Mouse (Mus musculus): ENCODE measurements at regions not wholly inside any gene's neighbourhood (a gene's known extent, or its start where the extent isn't known, plus 50 kb on each side); places are given as distances from the start of the nearest gene placed in this dataset.

- no peaks in the 10 kb centered on the region for H3K9me3 ChIP-seq (replicated peaks)
- no peak for ATAC-seq (ENCODE audit: low FRiP score)
- H3K27ac ChIP-seq (replicated peaks), result no peak overlapping the region
- H3K36me3 ChIP-seq, result no peaks in the 10 kb centered on the region
- no peak overlapping the region for H3K4me3 ChIP-seq (replicated peaks)
- WGBS, result 85% methylated on average over 4 of the region's 4 CpGs
- H3K27me3 ChIP-seq (replicated peaks), result no peaks in the 10 kb centered on the region
- H3K4me2 ChIP-seq, result no peak overlapping the region
- H3K9ac ChIP-seq (replicated peaks), result no peak overlapping the region
- no peaks in the 10 kb centered on the region for H3K4me1 ChIP-seq
These were observed 117.8 kb downstream of the Utp6 start for GRCm38 (mm10) chr11:79844436-79844835.

DNA sequence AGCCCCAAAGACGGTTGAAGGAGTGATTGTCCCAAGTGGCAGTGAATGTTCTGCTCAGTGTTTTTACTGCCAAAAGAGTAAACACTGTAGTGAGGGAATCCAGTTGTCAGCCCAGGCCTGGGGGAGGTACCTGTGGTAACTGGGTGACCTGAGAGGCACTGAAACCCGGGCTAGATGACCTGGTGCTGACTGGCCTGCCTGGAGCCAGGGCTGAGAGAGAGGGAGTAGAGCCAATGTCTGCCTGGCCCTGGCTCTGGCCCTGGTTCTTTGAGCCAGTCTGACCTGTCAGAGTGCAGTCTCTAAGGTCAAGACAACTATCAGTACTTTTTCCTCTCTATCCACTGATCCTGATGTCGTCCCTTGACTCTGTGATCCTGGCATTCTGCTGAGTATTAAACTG, 119.2 kb downstream of the Utp6 start:
- H3K27ac ChIP-seq (replicated peaks), result no peak overlapping the region
- H3K9me3 ChIP-seq (replicated peaks), result no peaks in the 10 kb centered on the region
- no peaks in the 10 kb centered on the region for H3K27me3 ChIP-seq (replicated peaks)
- ATAC-seq (ENCODE audit: low FRiP score), result no peak
- H3K4me3 ChIP-seq (replicated peaks), result no peak overlapping the region
- H3K4me2 ChIP-seq, result no peak overlapping the region
- no peaks in the 10 kb centered on the region for H3K36me3 ChIP-seq
- WGBS, result 66% methylated on average over 3 of the region's 3 CpGs
- H3K9ac ChIP-seq (replicated peaks), result no peak overlapping the region
- H3K4me1 ChIP-seq, result no peaks in the 10 kb centered on the region

DNA sequence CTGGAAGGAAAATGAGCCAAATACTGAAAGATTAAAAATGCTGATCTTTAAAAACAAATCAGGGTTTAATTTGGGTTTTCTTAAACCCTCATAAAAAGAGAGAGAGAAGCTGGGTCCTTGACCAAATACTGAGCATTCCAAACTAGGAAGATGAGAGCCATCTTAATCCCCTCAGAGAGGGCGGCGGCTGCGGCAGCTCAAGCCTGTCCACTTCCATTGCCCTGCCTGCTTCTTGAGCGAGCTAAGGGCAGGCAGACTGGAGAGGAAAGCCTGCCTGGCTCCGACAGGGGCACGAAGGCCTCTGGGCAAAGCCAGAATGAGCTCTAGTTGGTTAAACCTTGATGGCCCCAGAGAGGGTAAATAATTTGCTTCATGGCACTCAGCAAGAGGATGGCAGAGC, 122.2 kb downstream of the Utp6 start:
- ATAC-seq (ENCODE audit: low FRiP score), result no peak
- Histone ChIP-seq H3K4me1 (no peaks in the 10 kb centered on the region), H3K9me3 (replicated peaks) (no peaks in the 10 kb centered on the region), H3K4me3 (replicated peaks) (no peak overlapping the region), H3K9ac (replicated peaks) (no peak overlapping the region), H3K27ac (replicated peaks) (no peak overlapping the region), H3K36me3 (no peaks in the 10 kb centered on the region), H3K27me3 (replicated peaks) (no peaks in the 10 kb centered on the region), H3K4me2 (no peak overlapping the region)
- 92% methylated on average over 6 of the region's 6 CpGs for WGBS

DNA sequence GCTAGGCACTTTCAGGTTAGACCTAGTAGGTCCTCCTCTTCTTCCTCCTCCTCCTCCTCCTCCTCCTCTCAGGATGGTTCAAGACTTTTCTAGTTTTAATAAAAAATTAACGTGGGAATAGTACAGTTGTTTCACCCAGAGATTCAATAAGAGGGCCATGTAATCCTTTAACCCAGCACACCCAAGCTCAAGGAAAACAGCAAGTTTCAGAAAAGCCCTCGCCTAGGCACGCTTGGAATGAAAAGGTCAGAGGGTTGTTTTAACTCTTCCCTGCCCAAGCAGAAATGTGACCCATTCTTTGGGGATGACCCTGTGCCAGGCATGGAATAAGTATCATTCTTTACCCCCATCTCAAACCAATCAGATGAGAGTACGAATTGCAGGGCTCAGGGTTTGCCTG, 124.1 kb downstream of the Utp6 start:
- Histone ChIP-seq H3K27me3 (replicated peaks) (no peaks in the 10 kb centered on the region), H3K36me3 (no peaks in the 10 kb centered on the region)

DNA sequence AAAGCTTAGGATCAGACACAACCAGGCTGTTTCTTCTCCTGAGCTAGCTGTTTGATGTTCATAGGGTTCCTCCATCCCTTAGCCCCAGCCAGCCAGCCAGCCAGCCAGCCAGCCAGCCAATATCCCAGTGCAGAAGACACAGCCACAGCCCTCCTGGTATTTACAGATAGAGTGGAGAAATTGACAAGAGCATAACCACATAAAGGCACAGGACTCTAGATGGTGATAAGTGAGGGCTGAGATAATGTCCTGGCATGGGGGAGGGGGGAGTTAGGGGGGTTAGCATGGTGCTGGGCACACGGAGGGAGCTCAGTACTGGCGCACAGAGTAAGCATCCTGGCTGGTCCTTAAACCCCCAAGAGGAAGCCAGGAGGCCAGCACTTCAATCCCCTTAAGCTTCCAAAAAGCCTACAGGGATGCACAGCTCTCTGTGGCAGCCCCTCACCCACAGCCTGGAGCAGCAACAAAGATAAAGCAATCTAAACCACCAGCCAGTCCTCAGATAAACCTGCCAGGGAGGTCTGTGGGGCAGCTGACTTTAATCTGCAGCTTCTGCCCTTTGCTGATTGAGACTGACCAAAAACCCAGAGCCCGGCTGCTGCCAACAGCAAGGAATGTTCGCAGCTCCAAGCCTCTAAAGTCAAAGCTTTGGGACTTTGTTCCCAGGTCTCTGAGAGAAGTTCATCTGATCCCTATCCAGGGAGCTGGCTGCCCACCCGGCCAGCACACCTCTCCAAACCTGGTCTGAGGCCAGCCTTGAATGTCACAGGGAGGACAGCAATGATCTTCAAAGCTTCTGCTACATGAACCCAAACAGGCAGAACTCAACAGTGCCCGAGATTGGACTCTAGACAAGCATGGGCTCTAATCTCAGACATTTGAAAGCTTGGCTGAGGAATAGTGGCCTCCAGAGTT, 124.9 kb downstream of the Utp6 start:
- Histone ChIP-seq H3K36me3 (no peaks in the 10 kb centered on the region), H3K4me1 (peaks cover 4% of the 10 kb centered on the region; the same call in 1 of the 2 replicates), H3K9me3 (replicated peaks) (no peaks in the 10 kb centered on the region), H3K27me3 (replicated peaks) (no peaks in the 10 kb centered on the region), H3K4me2 (no peak overlapping the region), H3K9ac (replicated peaks) (no peak overlapping the region), H3K4me3 (replicated peaks) (no peak overlapping the region), H3K27ac (replicated peaks) (no peak overlapping the region)
- WGBS, result 82% methylated on average over 6 of the region's 6 CpGs
- no peak for ATAC-seq (ENCODE audit: low FRiP score)

More for the DNA sequence above, 124.1 kb downstream of the Utp6 start:
- Histone ChIP-seq H3K27ac (replicated peaks) (no peak overlapping the region), H3K4me1 (0 out of 2 replicates have a peak, but pooled peaks cover 3% of the 10 kb centered on the region), H3K9ac (replicated peaks) (no peak overlapping the region), H3K4me3 (replicated peaks) (no peak overlapping the region), H3K4me2 (no peak overlapping the region), H3K9me3 (replicated peaks) (no peaks in the 10 kb centered on the region)
- WGBS, result 59% methylated on average over 4 of the region's 4 CpGs
- ATAC-seq (ENCODE audit: low FRiP score), result no peak

- no peak overlapping the region for H3K27ac ChIP-seq (replicated peaks)
- 81% methylated on average over 7 of the region's 7 CpGs for WGBS
- no peaks in the 10 kb centered on the region for H3K9me3 ChIP-seq (replicated peaks)
- H3K36me3 ChIP-seq, result no peaks in the 10 kb centered on the region
- no peak overlapping the region for H3K4me2 ChIP-seq
- no peak overlapping the region for H3K9ac ChIP-seq (replicated peaks)
- peaks cover 6% of the 10 kb centered on the region; the same call in 1 of the 2 replicates for H3K4me1 ChIP-seq
- no peak overlapping the region for H3K4me3 ChIP-seq (replicated peaks)
- no peak for ATAC-seq (ENCODE audit: low FRiP score)
- no peaks in the 10 kb centered on the region for H3K27me3 ChIP-seq (replicated peaks)
These were observed 126.3 kb downstream of the Utp6 start for GRCm38 (mm10) chr11:79835873-79836272.

DNA sequence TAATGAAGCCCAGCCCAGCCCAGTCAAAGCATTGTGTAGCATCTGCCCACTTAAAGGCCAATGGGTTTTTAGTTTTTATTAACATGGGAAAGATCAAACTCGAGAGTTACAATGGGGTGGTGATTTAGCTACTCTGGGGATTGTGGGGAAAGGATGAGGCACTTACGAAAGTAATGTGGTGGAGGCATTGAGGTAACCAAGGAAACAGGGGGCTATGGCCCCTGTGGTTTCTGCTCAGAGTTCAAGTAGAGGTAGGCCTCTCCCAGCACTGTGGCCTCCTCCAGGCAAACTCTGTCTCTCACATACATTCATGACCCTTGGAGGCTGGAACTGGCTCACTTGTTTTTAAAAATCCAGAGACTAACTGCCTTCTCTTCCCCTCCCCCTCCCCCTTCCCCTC, 128.4 kb downstream of the Utp6 start:
- Histone ChIP-seq H3K27ac (replicated peaks) (no peak overlapping the region), H3K27me3 (replicated peaks) (no peaks in the 10 kb centered on the region), H3K36me3 (no peaks in the 10 kb centered on the region), H3K4me3 (replicated peaks) (no peak overlapping the region), H3K4me1 (peaks cover 6% of the 10 kb centered on the region; the same call in 1 of the 2 replicates), H3K9ac (replicated peaks) (no peak overlapping the region), H3K9me3 (replicated peaks) (no peaks in the 10 kb centered on the region), H3K4me2 (no peak overlapping the region)
- no peak for ATAC-seq (ENCODE audit: low FRiP score)
- 13% methylated on average over 2 of the region's 2 CpGs for WGBS

GRCm38 (mm10) chr11:79831591-79832320, 130.4 kb downstream of the Utp6 start:
- Histone ChIP-seq H3K27ac (replicated peaks) (no peak overlapping the region), H3K4me1 (peaks cover 6% of the 10 kb centered on the region; the same call in 1 of the 2 replicates)
- 86% methylated on average over 11 of the region's 11 CpGs for WGBS

DNA sequence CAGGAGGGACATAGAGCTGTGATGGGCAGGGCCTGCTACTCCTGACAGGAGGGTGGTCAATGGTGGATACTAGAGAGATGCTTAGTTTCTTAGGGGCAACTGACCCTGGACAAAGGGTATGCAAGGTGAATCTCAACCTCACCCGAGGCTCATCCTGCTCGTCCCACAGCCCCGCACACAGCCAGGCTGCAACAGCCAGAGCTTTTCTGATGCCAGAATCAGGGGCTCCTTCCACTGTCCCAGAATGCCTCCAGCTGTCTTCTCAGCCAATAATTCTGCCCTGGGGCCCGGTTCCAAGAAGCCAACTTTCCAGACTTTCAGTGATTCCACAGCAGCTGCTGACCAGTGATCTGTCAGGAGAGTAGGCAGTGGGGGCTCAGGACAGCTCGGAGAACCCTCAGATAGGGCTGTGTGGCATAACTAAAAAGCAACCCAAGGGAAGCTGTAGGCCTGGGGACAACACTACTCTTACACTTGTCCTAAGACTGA, 131.6 kb downstream of the Utp6 start:
- Histone ChIP-seq H3K4me3 (replicated peaks) (no peak overlapping the region), H3K27me3 (replicated peaks) (no peaks in the 10 kb centered on the region), H3K9ac (replicated peaks) (no peak overlapping the region), H3K4me2 (no peak overlapping the region), H3K36me3 (no peaks in the 10 kb centered on the region), H3K4me1 (peaks cover 6% of the 10 kb centered on the region; the same call in 1 of the 2 replicates), H3K27ac (replicated peaks) (no peak overlapping the region), H3K9me3 (replicated peaks) (no peaks in the 10 kb centered on the region)
- WGBS, result 92% methylated on average over 5 of the region's 5 CpGs
- ATAC-seq (ENCODE audit: low FRiP score), result no peak

More at GRCm38 (mm10) chr11:79831591-79832320, 130.4 kb downstream of the Utp6 start:
- Histone ChIP-seq H3K9me3 (replicated peaks) (no peaks in the 10 kb centered on the region), H3K27me3 (replicated peaks) (no peaks in the 10 kb centered on the region), H3K4me3 (replicated peaks) (no peak overlapping the region), H3K4me2 (no peak overlapping the region), H3K9ac (replicated peaks) (no peak overlapping the region), H3K36me3 (no peaks in the 10 kb centered on the region)
- ATAC-seq (ENCODE audit: low FRiP score), result no peak

DNA sequence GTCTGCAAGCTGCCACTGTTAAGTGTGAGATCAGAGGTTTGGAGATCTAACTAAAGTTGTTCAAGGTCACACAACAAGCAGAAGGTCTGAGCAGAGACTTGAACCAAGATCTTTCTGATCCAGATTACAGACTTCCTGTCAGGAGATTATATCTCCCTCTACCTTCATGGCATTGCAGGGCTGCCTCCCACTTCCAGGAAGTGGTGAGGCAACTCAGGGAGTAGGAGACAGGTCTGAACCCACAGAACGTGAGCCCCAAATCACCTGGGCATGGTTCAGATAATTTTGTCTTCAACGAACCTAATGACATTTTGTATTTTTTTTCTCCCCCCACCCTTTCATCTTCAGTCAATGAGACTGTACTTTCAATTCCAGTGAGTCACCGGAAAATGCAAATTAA, 135.2 kb downstream of the Utp6 start:
- no peaks in the 10 kb centered on the region for H3K9me3 ChIP-seq (replicated peaks)
- H3K9ac ChIP-seq (replicated peaks), result no peak overlapping the region
- H3K27me3 ChIP-seq (replicated peaks), result no peaks in the 10 kb centered on the region
- H3K4me1 ChIP-seq, result no peaks in the 10 kb centered on the region
- H3K4me3 ChIP-seq (replicated peaks), result no peak overlapping the region
- no peak for ATAC-seq (ENCODE audit: low FRiP score)
- no peaks in the 10 kb centered on the region for H3K36me3 ChIP-seq
- WGBS, result 95% methylated on average over 3 of the region's 3 CpGs
- H3K27ac ChIP-seq (replicated peaks), result no peak overlapping the region
- H3K4me2 ChIP-seq, result no peak overlapping the region

GRCm38 (mm10) chr11:79825881-79826280, 136.3 kb downstream of the Utp6 start:
- Histone ChIP-seq H3K27ac (replicated peaks) (no peak overlapping the region), H3K27me3 (replicated peaks) (no peaks in the 10 kb centered on the region), H3K9me3 (replicated peaks) (no peaks in the 10 kb centered on the region), H3K4me3 (replicated peaks) (no peak overlapping the region), H3K4me1 (no peaks in the 10 kb centered on the region), H3K36me3 (no peaks in the 10 kb centered on the region), H3K4me2 (no peak overlapping the region), H3K9ac (replicated peaks) (no peak overlapping the region)
- WGBS, result 85% methylated on average over 4 of the region's 4 CpGs
- no peak for ATAC-seq (ENCODE audit: low FRiP score)

All from neural tube, embryonic 15.5 days (tissue).